Mouse (Mus musculus) gastrocnemius, postnatal 10 days (tissue): Measurements from ENCODE around the gene Wbp2. TPM values are rescaled to one million over a fixed set of nuclear protein-coding genes. Genes with fewer than 3 reads are reported as not detected.

Experiments used
- DNase-seq: peaks from one replicate; pipeline ENCODE4 v3.0.0; 2021; ENCODE audit warnings: mixed read lengths
- total RNA-seq, 2 experiments: library from RNA; stranded (reverse); gene quantifications; 2 replicates each; pipeline ENCODE4 v1.2.3; 2021

The Wbp2 gene
- total RNA-seq, 2 experiments from 2014 or later, result 64.8 to 66.8 TPM

GRCm38 (mm10) chr11:116089545-116089944 is 2.8 kb upstream of the Wbp2 start:
- no peak for DNase-seq

DNA sequence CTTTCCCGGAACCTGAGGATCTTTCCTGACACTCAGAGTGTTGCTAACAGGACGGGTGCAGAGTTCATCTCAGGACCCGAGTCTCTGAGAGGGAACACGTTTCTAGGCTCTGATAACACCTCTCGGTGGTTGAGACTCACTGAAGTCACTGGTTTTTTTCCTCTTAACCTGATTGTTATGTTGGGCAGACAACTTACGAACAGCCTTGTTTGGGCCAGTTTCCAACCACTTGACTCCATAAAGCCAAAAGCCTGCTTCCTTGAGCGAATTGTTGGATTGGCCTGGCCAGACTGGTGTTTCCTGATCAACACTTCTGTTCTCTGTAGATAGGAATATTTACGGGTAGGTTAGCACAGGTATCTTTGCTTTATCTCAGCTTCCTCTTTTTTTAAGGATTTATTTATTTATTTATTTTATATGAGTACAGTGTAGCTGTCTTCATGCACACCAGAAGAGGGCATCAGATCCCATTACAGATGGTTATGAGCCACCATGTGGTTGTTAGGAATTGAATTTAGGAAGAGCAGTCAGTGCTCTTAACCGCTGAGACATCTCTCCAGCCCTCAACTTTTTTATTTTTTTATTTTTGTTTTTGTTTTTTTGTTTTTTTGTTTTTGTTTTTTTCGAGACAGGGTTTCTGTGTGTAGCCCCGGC is 2.1 kb upstream of the Wbp2 start:
- no peak for DNase-seq

GRCm38 (mm10) chr11:116088188-116088587 is 1.4 kb upstream of the Wbp2 start:
- DNase-seq, result no peak

DNA sequence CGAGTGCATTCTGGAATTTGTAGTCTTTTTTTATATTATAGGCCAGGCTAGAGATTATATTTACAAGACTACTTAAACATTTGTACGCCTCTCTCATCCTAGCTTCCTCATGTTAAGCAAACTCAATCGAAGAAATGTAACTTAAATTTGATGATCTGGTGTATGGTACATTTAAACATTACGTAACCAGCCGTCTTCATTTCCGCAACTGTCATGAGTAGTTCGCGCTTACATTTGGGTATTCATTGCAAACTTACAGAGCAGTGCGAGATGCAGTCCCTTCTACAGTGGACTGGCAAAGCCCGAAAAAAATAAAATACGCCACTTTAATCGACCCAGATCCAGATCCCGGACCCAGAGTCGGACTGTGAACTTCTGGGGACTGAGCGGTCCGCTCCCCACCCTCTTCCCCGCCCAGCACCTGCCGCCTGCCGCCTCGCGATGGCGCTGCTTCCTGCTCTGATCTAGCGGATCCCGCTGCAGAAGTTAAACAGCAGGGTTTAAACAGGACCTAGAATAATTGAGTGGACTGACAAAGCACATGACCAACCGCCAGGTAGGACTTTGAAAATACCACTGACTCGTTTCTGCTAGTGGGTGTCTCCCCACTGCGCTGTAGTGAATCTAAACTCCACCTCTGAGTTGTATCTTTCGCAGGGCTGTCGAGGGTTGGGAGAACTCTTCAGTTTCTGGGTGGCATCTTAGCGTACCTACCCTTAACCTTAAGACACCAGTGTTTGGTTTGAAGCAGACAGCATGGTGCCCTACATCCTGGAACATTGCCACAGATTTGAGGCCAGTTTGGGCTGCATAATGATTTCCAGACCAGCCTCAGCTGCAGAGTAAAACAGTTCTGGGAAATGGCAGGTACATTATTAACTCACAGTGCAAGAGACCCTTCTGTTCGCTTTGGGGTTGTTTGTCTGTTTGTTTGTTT is 667 bp upstream of the Wbp2 start:
- peak; percentile 90 for DNase-seq

DNA sequence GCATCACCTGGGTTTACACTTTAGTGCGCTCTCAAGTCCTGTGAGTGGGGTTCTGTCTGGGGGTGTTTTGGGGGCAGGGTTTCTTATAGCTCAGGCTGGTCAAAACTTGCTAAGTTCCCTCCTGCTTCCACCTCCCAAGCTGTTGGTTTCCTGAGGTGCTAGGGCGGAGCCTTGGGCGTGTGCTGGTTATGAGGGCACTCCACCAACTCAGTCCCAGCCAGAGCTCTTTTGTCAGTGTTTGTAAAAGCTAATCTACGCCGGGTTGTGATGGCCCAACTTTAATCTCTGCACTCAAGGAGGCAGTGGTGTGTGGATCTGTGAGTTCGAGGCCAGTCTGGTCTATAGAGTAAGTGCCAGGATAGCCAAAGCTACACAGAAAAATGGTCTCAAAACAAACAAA is 2.6 kb downstream of the Wbp2 start:
- DNase-seq, result no peak

DNA sequence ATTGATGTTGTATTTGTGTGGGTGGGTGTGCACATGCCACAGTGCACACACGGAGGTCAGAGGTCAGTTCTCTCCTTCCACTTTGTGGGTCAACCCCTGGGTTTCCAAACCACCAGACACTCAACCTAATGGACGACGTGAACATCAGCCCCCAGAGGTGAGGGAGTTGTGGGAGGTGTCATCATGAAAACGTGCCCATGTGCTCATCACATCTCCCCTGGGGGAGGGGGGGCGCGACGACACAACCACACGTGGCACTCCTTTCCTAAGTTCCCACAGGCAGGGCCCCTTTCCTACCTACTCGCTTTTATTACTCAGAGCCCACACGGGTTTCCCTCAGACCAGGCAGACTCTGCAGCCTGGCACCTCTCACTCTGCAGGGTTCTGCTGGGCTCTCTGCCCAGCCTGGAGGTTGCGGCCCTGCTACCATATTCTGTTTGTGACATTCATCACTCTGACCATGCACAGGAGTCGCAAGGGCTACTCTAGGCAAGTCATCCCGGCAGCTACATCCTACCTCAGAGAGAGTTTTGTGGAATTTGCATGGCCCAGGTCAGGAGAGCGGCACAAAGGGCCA is 3.6 kb downstream of the Wbp2 start:
- DNase-seq, result no peak

DNA sequence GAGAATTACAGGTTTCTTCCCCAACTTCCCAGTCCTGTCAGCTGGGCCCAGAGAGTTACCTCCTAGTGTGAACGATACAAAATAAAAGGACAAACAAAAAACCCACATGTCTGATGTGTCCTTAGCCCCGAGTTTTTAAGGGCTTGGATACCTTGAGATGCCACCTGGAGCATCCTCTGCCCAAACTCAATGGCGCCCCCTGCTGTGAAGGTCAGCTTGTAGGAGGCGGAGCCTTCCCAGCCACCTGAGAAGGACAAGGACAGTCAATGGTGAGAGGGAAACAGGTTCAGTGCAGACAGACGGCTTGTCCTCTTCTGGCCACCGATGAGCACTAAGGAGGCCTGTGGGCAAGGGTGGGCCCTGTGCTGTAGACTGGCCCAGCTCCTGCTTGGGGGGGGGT is 5.7 kb downstream of the Wbp2 start:
- DNase-seq, result peak; percentile 66

DNA sequence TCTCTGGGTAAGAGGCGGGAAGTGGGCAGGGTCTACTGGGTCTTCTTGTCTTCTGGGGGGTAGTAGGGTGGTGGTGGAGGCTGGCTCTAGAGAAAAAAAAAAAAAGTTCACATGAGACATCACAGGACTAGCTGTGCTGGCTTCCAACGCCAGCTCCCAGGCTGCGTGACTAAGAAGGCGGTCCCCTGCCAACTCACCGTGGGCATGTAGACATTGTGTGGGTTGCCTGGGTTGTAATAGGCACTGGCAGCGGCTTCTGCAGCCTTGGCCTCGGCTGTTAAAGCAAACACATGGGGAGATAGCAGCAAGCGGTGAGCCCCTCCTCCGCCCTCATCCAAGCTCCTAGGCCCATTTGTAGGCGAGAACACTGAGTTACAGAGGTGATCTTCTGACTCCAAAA is 7.3 kb downstream of the Wbp2 start:
- DNase-seq, result no peak

DNA sequence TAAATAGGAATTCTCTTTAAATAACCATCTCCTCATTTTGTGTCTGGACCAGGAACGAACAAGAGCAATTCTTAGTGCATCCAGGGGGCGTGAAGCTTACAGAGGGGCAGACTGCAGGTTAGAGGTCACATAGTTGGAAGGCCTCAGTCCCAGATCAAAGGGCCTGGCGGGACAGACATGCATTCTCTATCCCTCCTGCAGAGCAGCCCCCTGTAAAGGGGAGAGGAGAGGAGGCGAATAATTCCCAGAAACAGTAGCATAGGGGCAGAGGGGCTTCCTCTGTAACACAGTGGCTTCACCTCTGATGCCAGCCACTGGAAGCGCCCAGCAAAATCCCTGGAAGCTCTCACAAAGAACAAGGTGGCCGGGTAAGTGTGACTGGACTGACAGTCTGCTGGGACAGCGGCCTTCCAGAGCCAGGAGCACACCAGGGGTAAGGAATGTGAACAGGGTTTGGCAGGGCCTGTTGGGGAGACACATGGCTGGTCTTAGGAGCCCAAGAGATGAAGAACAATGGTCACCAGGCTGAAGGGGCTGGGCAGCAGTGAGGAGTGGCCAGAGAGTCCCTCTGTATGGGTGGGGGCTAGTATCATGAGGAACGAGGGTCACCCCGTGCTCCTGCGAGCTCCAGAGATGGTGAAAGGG is 8.0 kb downstream of the Wbp2 start:
- no peak for DNase-seq

GRCm38 (mm10) chr11:116078221-116078620 is 8.6 kb downstream of the Wbp2 start:
- no peak for DNase-seq

DNA sequence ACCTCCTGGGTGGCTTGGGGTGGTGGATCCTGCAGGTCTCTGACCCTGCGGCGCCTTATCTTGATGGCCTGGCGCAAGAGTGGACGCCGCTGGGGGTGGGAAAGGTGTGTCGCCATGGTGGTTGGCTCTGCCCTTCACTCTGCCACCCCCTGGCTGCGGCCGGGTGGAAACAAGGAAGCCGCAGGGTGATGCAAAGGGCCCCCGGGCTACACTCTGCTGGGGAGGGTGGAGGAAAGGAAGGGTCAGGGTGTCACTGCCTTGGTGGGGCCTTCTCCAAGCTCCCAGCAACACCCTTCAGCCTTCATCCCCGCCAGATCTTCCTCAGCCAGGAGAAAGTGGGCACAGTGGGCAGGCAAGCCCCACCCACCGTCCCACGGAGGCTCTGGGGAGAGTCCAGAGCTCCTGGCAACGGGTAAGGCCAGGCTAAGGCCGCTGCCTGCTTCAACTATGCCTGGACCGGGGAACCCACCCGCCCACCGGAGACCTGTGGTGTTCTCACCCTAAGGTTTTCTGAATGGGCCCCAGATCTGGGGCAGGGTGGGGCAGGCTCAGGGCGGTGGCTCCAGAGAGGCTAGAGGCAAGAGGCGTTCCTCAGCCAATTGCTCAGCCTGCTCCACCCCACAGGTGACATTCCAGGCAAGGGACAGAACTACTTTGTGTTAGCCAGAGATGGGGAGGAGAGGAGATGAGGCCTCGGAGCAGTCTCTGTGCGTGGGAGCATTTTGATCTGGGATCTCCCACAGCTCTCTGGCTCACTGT is 9.2 kb downstream of the Wbp2 start, which contains the start of gene Unc13d:
Gene Unc13d (minus strand): TSS at position 516 of the 759 bp plus-strand sequence.
- no peak for DNase-seq

DNA sequence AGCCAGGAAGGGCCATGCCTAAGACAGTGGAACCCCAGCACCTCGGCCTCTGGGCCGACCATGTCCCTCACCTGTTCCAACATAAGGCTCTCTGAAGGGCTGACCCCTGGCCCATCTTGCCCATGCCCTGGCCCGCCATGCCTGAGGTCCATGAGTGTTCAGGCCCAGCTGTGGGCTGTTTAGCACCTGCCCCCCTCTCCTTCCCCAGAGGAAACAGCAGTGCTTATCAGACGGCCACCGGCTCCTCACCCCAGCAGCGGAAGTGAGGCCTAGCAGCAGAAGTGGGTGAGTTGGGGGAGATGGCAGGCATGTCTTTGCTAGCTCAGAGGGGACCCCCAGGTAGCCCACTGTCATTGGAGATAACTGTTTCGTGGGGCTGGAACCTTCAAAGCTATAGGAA is 10.0 kb downstream of the Wbp2 start:
- DNase-seq, result no peak

DNA sequence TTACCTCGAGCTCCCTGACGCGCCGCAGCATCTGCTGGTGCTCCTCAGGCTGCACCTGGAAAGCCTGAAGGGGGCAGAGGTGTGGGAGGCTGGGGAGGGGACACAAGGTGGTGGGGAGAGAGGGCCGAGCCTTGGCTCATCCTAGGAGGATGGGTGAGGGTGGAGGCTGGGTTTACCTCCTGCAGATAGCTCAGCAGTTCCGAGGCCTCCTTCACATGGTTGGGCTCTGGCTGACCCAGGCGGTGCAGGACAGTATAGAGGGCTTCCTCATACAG is 10.6 kb downstream of the Wbp2 start:
- no peak for DNase-seq

DNA sequence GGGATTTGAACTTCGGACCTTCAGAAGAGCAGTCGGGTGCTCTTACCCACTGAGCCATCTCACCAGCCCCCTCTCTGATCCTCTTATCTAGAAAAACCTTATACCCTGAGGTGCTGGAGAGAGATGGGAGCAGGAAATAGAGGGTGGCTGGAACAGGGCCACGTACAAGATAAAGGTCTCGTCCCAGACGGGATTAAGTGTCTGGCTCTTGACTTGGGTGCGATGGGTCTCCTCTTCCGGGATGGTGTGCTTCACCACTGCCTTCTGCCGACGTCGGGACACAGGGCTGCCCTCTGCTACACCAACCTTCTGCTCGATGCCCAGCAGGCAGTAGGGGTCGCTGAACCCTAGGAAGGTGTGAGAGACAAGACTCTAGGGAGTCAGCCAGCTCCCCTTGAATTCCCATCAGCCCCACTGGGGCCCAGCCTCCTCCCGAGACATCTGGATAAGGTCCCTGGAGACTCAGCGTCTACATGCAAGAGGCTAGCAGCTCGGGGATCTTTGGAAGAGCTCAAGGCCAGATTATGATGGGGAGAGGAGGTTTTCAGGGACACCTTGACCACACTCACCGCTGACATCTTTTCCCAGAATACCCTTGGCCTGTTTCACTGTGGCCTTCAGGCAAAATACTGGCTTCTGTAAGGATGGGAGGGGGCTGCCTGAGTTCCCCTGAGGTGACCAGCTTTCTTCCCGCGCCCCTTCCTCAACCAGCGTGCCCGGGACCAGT is 11.1 kb downstream of the Wbp2 start:
- no peak for DNase-seq

- DNase-seq, result no peak
Measured at GRCm38 (mm10) chr11:116074436-116074991, 12.3 kb downstream of the Wbp2 start.

GRCm38 (mm10) chr11:116072608-116073007 is 14.2 kb downstream of the Wbp2 start:
- DNase-seq, result no peak

DNA sequence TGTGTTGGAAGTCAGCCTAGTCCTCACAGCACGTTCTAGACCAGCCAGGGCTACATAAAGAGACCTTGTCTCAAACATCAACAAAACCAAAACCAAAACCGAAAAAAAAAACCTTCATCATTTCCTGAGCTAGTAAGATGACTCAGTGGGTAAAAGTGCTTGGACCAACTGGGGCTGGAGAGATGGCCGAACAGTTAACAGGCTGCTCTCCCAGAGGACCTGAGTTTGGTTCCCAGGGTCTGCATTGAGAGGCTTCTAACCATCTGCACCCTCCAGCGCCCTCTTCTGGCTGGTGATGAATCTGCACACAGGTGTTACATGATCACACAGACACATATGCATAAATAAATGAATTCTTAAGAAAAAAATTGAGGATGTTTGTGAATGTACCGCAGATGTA is 15.3 kb downstream of the Wbp2 start:
- DNase-seq, result no peak

GRCm38 (mm10) chr11:116065345-116065744 is 21.4 kb downstream of the Wbp2 start:
- no peak for DNase-seq

- DNase-seq, result no peak
Measured at GRCm38 (mm10) chr11:116064187-116064867, 22.5 kb downstream of the Wbp2 start.

DNA sequence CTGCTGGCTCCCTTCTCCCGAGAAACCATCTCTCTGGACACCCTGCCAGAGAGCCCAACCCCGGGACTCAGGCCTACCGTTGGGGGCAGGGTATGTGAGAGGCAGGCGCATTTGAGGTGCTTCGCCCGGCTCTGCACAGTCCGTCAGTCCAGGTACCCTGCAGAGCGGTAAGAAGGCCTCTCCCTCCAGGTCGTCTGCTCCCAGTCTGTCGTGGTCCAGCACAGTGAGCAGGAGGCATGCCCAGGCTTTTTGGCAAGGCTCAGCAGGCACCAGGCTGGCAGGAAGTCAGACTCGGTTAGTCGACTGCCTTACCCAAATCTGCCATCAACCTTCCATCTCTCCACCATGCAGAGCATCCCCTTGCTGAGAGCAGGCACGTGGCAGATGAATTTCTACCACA is 23.2 kb downstream of the Wbp2 start:
- DNase-seq, result no peak

DNA sequence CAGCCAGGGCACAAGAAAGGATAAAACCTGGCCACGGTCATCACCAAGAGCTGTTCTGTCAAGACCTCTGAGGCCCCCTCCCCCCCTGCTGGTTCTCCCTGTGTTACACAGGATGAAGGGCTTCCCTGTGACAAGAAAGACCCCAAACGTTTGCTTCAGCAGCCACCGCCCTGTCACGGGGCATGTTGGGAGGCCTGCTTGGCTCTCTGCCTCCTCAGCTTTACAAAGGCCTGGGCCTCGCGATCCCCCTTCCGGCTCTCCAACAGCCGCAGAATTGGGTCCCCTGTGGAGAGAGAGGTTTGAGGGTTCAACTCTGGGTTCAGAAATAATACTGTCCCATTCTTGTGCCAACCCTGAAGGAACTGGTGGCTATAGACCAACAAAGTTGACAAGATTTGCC is 24.3 kb downstream of the Wbp2 start:
- no peak for DNase-seq
